Mouse (Mus musculus) limb, embryonic 11.5 days (tissue): ENCODE results near the gene Med24. TPM values are rescaled to one million over a fixed set of nuclear protein-coding genes. Genes with fewer than 3 reads are reported as not detected.

Source experiments
- ATAC-seq: fragments of 200-750 bp; cut with Nextera tagmentation; 2 replicates; pipeline ENCODE4 v1.8.0; 2017; ENCODE audit warnings: low read depth; ENCODE audit not compliant: insufficient number of reproducible peaks, low FRiP score, low TSS enrichment
- DNase-seq: peaks from one replicate; pipeline ENCODE4 v3.0.0-alpha.2; 2015; ENCODE audit warnings: low spot score
- H3K27ac ChIP-seq: fragments of 300-500 bp; sonication (generic); replicated peaks from 2 replicates; pipeline ENCODE4 v1.5.1; 2014; ENCODE audit warnings: low read depth, mild to moderate bottlenecking, low read length
- H3K27me3 ChIP-seq: fragments of 300-500 bp; sonication (generic); 2 replicates; pipeline ENCODE4 v1.6.1; 2014; ENCODE audit warnings: mild to moderate bottlenecking, low read length, mixed read lengths; ENCODE audit not compliant: control insufficient read depth, insufficient read depth
- H3K36me3 ChIP-seq: fragments of 300-500 bp; sonication (generic); 2 replicates; pipeline ENCODE4 v1.6.1; 2014; ENCODE audit warnings: mild to moderate bottlenecking, low read length, moderate library complexity, mixed read lengths; ENCODE audit not compliant: control insufficient read depth, insufficient read depth
- H3K4me1 ChIP-seq: fragments of 300-500 bp; sonication (generic); 2 replicates; pipeline ENCODE4 v1.6.1; 2014; ENCODE audit warnings: low read length, mixed read lengths; ENCODE audit not compliant: control insufficient read depth, insufficient read depth
- H3K4me2 ChIP-seq: fragments of 300-500 bp; sonication (generic); 2 replicates; pipeline ENCODE4 v1.6.1; 2014; ENCODE audit warnings: low read depth, mild to moderate bottlenecking, moderate library complexity; ENCODE audit not compliant: severe bottlenecking
- H3K4me3 ChIP-seq: fragments of 300-500 bp; sonication (generic); 2 replicates; pipeline ENCODE4 v1.5.1; 2014; ENCODE audit warnings: low read depth, low read length
- H3K9ac ChIP-seq: fragments of 300-500 bp; sonication (generic); 2 replicates; pipeline ENCODE4 v1.6.1; 2014; ENCODE audit warnings: mild to moderate bottlenecking, low read length
- H3K9me3 ChIP-seq: fragments of 300-500 bp; sonication (generic); 2 replicates; pipeline ENCODE4 v1.6.1; 2016; ENCODE audit warnings: low read length; ENCODE audit not compliant: control insufficient read depth
- WGBS: fragments of 180-500 bp; shearing (Covaris S2); extraction: QIAGEN DNeasy Blood & Tissue Kit; methylation state at CpG from one replicate; pipeline ENCODE4 v1.1.7; 2014; 5-methylcytosine and 5-hydroxymethylcytosine counted together
- polyA plus RNA-seq: library from polyadenylated mRNA; unstranded; fragments of >200 nt; fragmentation: Nextera tagmentation; extraction: Ambion mirVana; gene quantifications from 2 replicates; pipeline ENCODE4 v1.2.1, GENCODE M21; 2014

Med24 gene
- polyA plus RNA-seq, 1 experiment from 2014 or later = 68.0 TPM

GRCm38 (mm10) chr11:98698849-98699640 is 30.2 kb downstream of the Med24 start:
- H3K9me3 ChIP-seq = no peaks in the 10 kb centered on the region
- H3K9ac ChIP-seq = no peak overlapping the region
- DNase-seq (no peak), ATAC-seq (no peak)
- 0 out of 2 replicates have a peak, but pooled peaks cover 3% of the 10 kb centered on the region for H3K4me1 ChIP-seq
- no peaks in the 10 kb centered on the region for H3K27me3 ChIP-seq
- H3K4me3 ChIP-seq = no peak overlapping the region
- no peak overlapping the region for H3K27ac ChIP-seq
- no peak overlapping the region for H3K4me2 ChIP-seq
- H3K36me3 ChIP-seq = peaks cover 17% of the 10 kb centered on the region; the same call in 1 of the 2 replicates
- 85% methylated on average over 16 of the region's 16 CpGs for WGBS

GRCm38 (mm10) chr11:98697225-98697624 is 32.0 kb downstream of the Med24 start:
- Histone ChIP-seq H3K4me3 (no peak overlapping the region), H3K36me3 (peaks cover 19% of the 10 kb centered on the region; the same call in 1 of the 2 replicates), H3K4me1 (no peaks in the 10 kb centered on the region), H3K4me2 (no peak overlapping the region), H3K27me3 (no peaks in the 10 kb centered on the region), H3K9me3 (no peaks in the 10 kb centered on the region), H3K27ac (no peak overlapping the region), H3K9ac (no peak overlapping the region)
- no peak for ATAC-seq
- 90% methylated on average over 12 of the region's 12 CpGs for WGBS
- DNase-seq = no peak

GRCm38 (mm10) chr11:98696454-98697216 is 32.6 kb downstream of the Med24 start:
- 90% methylated on average over 14 of the region's 14 CpGs for WGBS
- Histone ChIP-seq H3K27me3 (no peaks in the 10 kb centered on the region), H3K36me3 (peaks cover 24% of the 10 kb centered on the region; the same call in 1 of the 2 replicates), H3K4me1 (no peaks in the 10 kb centered on the region), H3K9me3 (no peaks in the 10 kb centered on the region), H3K4me3 (no peak overlapping the region), H3K27ac (no peak overlapping the region), H3K4me2 (no peak overlapping the region), H3K9ac (no peak overlapping the region)
- DNase-seq (no peak), ATAC-seq (no peak)

DNA sequence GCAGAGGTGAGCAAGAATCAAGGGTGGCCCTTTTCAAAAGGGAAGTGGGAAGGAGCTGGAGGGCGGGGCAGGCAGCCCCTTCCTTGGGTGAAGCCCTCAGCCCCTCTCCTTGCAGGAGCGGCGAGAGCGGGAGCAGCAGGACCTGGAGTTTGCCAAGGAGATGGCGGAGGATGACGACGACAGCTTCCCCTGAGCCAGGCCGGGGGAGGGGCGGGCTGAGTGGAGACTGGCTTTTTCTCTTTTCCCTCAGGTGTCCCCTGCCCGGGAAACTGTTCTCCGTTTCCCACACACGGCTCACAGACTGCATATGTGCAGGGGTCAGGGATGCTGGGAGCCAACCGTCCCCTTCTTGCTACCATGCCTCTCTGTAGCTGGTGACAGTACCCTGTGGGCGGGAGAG is 33.8 kb downstream of the Med24 start:
- peaks cover 32% of the 10 kb centered on the region; the same call in 1 of the 2 replicates for H3K36me3 ChIP-seq
- no peak overlapping the region for H3K4me2 ChIP-seq
- 73% methylated on average over 14 of the region's 14 CpGs for WGBS
- no peak overlapping the region for H3K4me3 ChIP-seq
- no peaks in the 10 kb centered on the region for H3K4me1 ChIP-seq
- no peaks in the 10 kb centered on the region for H3K27me3 ChIP-seq
- no peaks in the 10 kb centered on the region for H3K9me3 ChIP-seq
- no peak overlapping the region for H3K27ac ChIP-seq
- ATAC-seq (no peak), DNase-seq (no peak)
- no peak overlapping the region for H3K9ac ChIP-seq

GRCm38 (mm10) chr11:98694301-98694700 is 34.9 kb downstream of the Med24 start:
- no peak for ATAC-seq
- 92% methylated on average over 9 of the region's 9 CpGs for WGBS
- Histone ChIP-seq H3K4me1 (no peaks in the 10 kb centered on the region), H3K27ac (no peak overlapping the region), H3K9ac (no peak overlapping the region), H3K4me2 (no peak overlapping the region), H3K4me3 (no peak overlapping the region), H3K36me3 (peaks cover 33% of the 10 kb centered on the region; the same call in 1 of the 2 replicates), H3K9me3 (no peaks in the 10 kb centered on the region), H3K27me3 (no peaks in the 10 kb centered on the region)
- no peak for DNase-seq

DNA sequence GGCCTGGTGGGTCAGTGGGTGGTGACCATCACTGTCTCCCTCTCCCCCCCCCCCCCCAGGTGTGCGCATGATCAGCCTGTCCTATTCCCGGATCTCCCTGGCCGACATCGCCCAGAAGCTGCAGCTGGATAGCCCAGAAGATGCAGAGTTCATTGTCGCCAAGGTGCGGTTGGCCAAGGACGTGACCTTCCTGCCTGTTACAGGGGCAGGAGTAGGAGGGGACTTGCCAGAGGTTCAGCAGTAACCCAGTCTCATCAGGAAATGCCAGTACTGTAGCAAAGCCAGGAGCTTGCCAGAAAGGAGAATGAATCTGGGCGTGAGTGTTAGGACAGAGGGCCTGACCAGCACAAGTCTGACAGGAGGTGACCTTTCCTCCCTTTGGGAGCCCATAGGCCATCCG is 35.5 kb downstream of the Med24 start:
- H3K9me3 ChIP-seq = no peaks in the 10 kb centered on the region
- DNase-seq = no peak
- H3K27ac ChIP-seq = no peak overlapping the region
- no peak overlapping the region for H3K4me2 ChIP-seq
- H3K36me3 ChIP-seq = peaks cover 33% of the 10 kb centered on the region; the same call in 1 of the 2 replicates
- no peak overlapping the region for H3K4me3 ChIP-seq
- no peaks in the 10 kb centered on the region for H3K4me1 ChIP-seq
- 95% methylated on average over 8 of the region's 9 CpGs for WGBS
- no peak for ATAC-seq
- no peak overlapping the region for H3K9ac ChIP-seq
- H3K27me3 ChIP-seq = no peaks in the 10 kb centered on the region

- H3K9ac ChIP-seq = no peak overlapping the region
- H3K27me3 ChIP-seq = no peaks in the 10 kb centered on the region
- 74% methylated on average over 13 of the region's 13 CpGs for WGBS
- H3K4me2 ChIP-seq = no peak overlapping the region
- DNase-seq (no peak), ATAC-seq (no peak)
- H3K4me1 ChIP-seq = no peaks in the 10 kb centered on the region
- no peaks in the 10 kb centered on the region for H3K9me3 ChIP-seq
- peaks cover 35% of the 10 kb centered on the region; the same call in 1 of the 2 replicates for H3K36me3 ChIP-seq
- no peak overlapping the region for H3K4me3 ChIP-seq
- H3K27ac ChIP-seq = no peak overlapping the region
These were observed 36.0 kb downstream of the Med24 start for GRCm38 (mm10) chr11:98693201-98693600.

GRCm38 (mm10) chr11:98688009-98688408 is 41.2 kb downstream of the Med24 start:
- no peak overlapping the region for H3K9ac ChIP-seq
- H3K27ac ChIP-seq = no peak overlapping the region
- WGBS = 92% methylated on average over 8 of the region's 8 CpGs
- H3K4me1 ChIP-seq = peaks cover 4% of the 10 kb centered on the region; the same call in 1 of the 2 replicates
- H3K27me3 ChIP-seq = no peaks in the 10 kb centered on the region
- ATAC-seq (no peak), DNase-seq (no peak)
- no peaks in the 10 kb centered on the region for H3K9me3 ChIP-seq
- H3K4me2 ChIP-seq = no peak overlapping the region
- peaks cover 36% of the 10 kb centered on the region; the same call in 1 of the 2 replicates for H3K36me3 ChIP-seq
- H3K4me3 ChIP-seq = no peak overlapping the region
